Mouse (Mus musculus) olfactory bulb, adult 2 months (tissue): ENCODE data around the gene Nf2.

ENCODE experiments used
- CTCF ChIP-seq: fragments of 200-500 bp; IDR thresholded peaks from 2 replicates; pipeline ENCODE4 v1.5.1; 2012; ENCODE audit warnings: low read depth, mild to moderate bottlenecking, low read length, moderate library complexity; ENCODE audit not compliant: insufficient read depth
- POLR2A ChIP-seq: fragments of 200-500 bp; IDR thresholded peaks from 2 replicates; pipeline ENCODE4 v1.6.1; 2012; ENCODE audit warnings: mild to moderate bottlenecking, low read depth, low read length, moderate library complexity; ENCODE audit not compliant: insufficient read depth

- TF ChIP-seq POLR2A, result no peak
- TF ChIP-seq CTCF, result no peak
These were observed 31.8 kb upstream of the Nf2 start for GRCm38 (mm10) chr11:4881087-4881486.
